In the genomic region with DNA sequence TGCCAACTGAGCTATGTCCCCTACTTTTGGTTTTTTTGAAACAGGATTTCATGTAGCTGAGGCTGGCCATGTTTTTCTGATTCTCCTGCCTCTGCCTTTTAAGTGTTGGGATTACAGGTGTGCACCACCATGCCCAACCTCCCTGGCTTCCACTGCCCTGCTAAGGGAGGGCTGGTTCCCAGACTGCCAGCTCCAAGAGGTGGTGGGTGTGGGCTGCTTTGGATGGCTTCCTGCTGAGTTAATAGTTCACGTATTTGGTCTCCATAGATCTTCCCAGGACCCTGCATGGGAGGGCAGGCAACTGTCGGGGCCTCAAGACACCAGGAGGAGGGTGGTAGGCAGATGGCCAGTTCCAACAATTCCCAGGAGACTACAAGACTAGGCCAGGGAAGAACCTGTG, we compare ENCODE assay signal across 27 mouse cellular contexts. TPM values are rescaled to one million over a fixed set of nuclear protein-coding genes. Genes with fewer than 3 reads are reported as not detected.
A peak's percentile ranks its signal among the peaks of the same experiment; 100 is the strongest.
DNase-seq lines count a peak whose midpoint lies in the region; ATAC-seq and TF ChIP-seq lines count a peak whose summit lies in the region.
"Had no signal": no experiment of that assay in that cellular context is flagged by ENCODE, and none has a peak within 500 bp of the region (broad histone marks: within the 10 kb centered on the region; RNA-seq: fewer than 3 reads in every experiment).

No protein-coding gene starts in this region.

- H3K4me3 ChIP-seq in heart, embryonic 12.5 days, result no peak overlapping the region
- H3K4me3 ChIP-seq in kidney, embryonic 15.5 days (replicated peaks), result no peak overlapping the region
- no peak overlapping the region for H3K4me3 ChIP-seq in kidney, postnatal 0 days (replicated peaks; ENCODE audit: low read depth, low read length)
- H3K4me3 ChIP-seq in midbrain, embryonic 10.5 days, result no peak overlapping the region
- H3K4me3 ChIP-seq in midbrain, embryonic 13.5 days (replicated peaks), result no peak overlapping the region
- H3K4me3 ChIP-seq: embryonic facial prominence, embryonic 13.5 days; embryonic facial prominence, embryonic 15.5 days; erythroblast, embryonic 14.5 days; forebrain, embryonic 10.5 days; forebrain, embryonic 12.5 days had no signal

- peak; percentile 78 for DNase-seq in heart, adult 11 months
- DNase-seq in kidney, adult 11 months, result no peak
- no peak for DNase-seq in kidney, postnatal 0 days (ENCODE audit: low spot score)
- DNase-seq in kidney, postnatal 25 days, result no peak
- no peak for DNase-seq in midbrain, embryonic 10.5 days (ENCODE audit: low spot score)
- DNase-seq: adrenal gland, adult 8-10 months; adrenal gland, postnatal 14 days; adrenal gland, postnatal 36 days; B cell, adult 2 months; cerebellum, adult 11-12 months; cerebellum, adult 2 months; cerebellum, adult 9-10 months; cerebellum, postnatal 10 days; cerebellum, postnatal 25 days had no signal

- no peak for ATAC-seq in heart, embryonic 12.5 days (ENCODE audit: insufficient number of reproducible peaks, low FRiP score)
- 0 out of 2 replicates have a peak, but pooled peaks have one; percentile 13 for ATAC-seq in kidney, embryonic 15.5 days (replicated peaks; ENCODE audit: low FRiP score)
- ATAC-seq in kidney, postnatal 0 days (replicated peaks; ENCODE audit: low FRiP score, low read depth), result no peak
- ATAC-seq in midbrain, embryonic 13.5 days, result no peak
- ATAC-seq: activated CD4-positive, CD25-positive, alpha-beta regulatory T cell, adult 4 months; CD4-positive, CD25-positive, alpha-beta regulatory T cell, adult 4 months; Patski had no signal

- H3K4me2 ChIP-seq in heart, embryonic 12.5 days, result no peak overlapping the region
- no peak overlapping the region for H3K4me2 ChIP-seq in kidney, embryonic 15.5 days
- H3K4me2 ChIP-seq in kidney, postnatal 0 days (ENCODE audit: low read length), result no peak overlapping the region
- H3K4me2 ChIP-seq in midbrain, embryonic 13.5 days (replicated peaks), result no peak overlapping the region
- H3K4me2 ChIP-seq: embryonic facial prominence, embryonic 13.5 days; embryonic facial prominence, embryonic 15.5 days; forebrain, embryonic 12.5 days had no signal

- peaks cover 71% of the 10 kb centered on the region for H3K27me3 ChIP-seq in heart, embryonic 12.5 days (replicated peaks)
- H3K27me3 ChIP-seq in kidney, embryonic 15.5 days, result peaks cover 7% of the 10 kb centered on the region; the same call in 1 of the 2 replicates
- H3K27me3 ChIP-seq in kidney, postnatal 0 days (ENCODE audit: insufficient read depth, low read length), result no peaks in the 10 kb centered on the region
- peaks cover 33% of the 10 kb centered on the region for H3K27me3 ChIP-seq in midbrain, embryonic 10.5 days (ENCODE audit: low read depth, poor library complexity, severe bottlenecking)
- H3K27me3 ChIP-seq in midbrain, embryonic 13.5 days, result peaks cover 26% of the 10 kb centered on the region
- H3K27me3 ChIP-seq: Patski had no signal

- WGBS in heart, embryonic 12.5 days, result 43% methylated on average over 2 of the region's 2 CpGs
- 30% methylated on average over 2 of the region's 2 CpGs for WGBS in kidney, embryonic 15.5 days
- WGBS in kidney, postnatal 0 days, result 20% methylated on average over 2 of the region's 2 CpGs
- whole genome bisulfite sequencing in midbrain, embryonic 10.5 days, result 78% methylated on average over 2 of the region's 2 CpGs
- 56% methylated on average over 2 of the region's 2 CpGs for WGBS in midbrain, embryonic 13.5 days

- peaks cover 14% of the 10 kb centered on the region for H3K4me1 ChIP-seq in heart, embryonic 12.5 days (replicated peaks)
- H3K4me1 ChIP-seq in kidney, embryonic 15.5 days, result peaks cover 69% of the 10 kb centered on the region
- peaks cover 24% of the 10 kb centered on the region for H3K4me1 ChIP-seq in kidney, postnatal 0 days (replicated peaks; ENCODE audit: insufficient read depth, low read length)
- H3K4me1 ChIP-seq in midbrain, embryonic 10.5 days, result peaks cover 58% of the 10 kb centered on the region
- peaks cover 32% of the 10 kb centered on the region for H3K4me1 ChIP-seq in midbrain, embryonic 13.5 days (replicated peaks)

- no peaks in the 10 kb centered on the region; the same call in 1 of the 2 replicates for H3K9me3 ChIP-seq in heart, embryonic 12.5 days (replicated peaks)
- no peaks in the 10 kb centered on the region for H3K9me3 ChIP-seq in kidney, embryonic 15.5 days (replicated peaks)
- H3K9me3 ChIP-seq in kidney, postnatal 0 days (replicated peaks; ENCODE audit: low read length), result no peaks in the 10 kb centered on the region
- H3K9me3 ChIP-seq in midbrain, embryonic 10.5 days (replicated peaks), result no peaks in the 10 kb centered on the region
- no peaks in the 10 kb centered on the region for H3K9me3 ChIP-seq in midbrain, embryonic 13.5 days
- H3K9me3 ChIP-seq: embryonic facial prominence, embryonic 13.5 days; embryonic facial prominence, embryonic 15.5 days; forebrain, embryonic 10.5 days had no signal

- no peaks in the 10 kb centered on the region for H3K36me3 ChIP-seq in heart, embryonic 12.5 days
- no peaks in the 10 kb centered on the region for H3K36me3 ChIP-seq in kidney, embryonic 15.5 days
- H3K36me3 ChIP-seq in kidney, postnatal 0 days (ENCODE audit: insufficient read depth, low read length), result no peaks in the 10 kb centered on the region
- H3K36me3 ChIP-seq in midbrain, embryonic 10.5 days, result no peaks in the 10 kb centered on the region
- H3K36me3 ChIP-seq in midbrain, embryonic 13.5 days, result no peaks in the 10 kb centered on the region
- H3K36me3 ChIP-seq: embryonic facial prominence, embryonic 13.5 days; embryonic facial prominence, embryonic 15.5 days; forebrain, embryonic 10.5 days; forebrain, embryonic 12.5 days; G1E had no signal

- H3K27ac ChIP-seq in heart, embryonic 12.5 days (ENCODE audit: poor library complexity, severe bottlenecking), result no peak overlapping the region
- H3K27ac ChIP-seq in kidney, embryonic 15.5 days, result peak overlapping the region; percentile 77
- H3K27ac ChIP-seq in kidney, postnatal 0 days, result 0 out of 2 replicates have a peak overlapping the region, but pooled peaks have one; percentile 31
- H3K27ac ChIP-seq in midbrain, embryonic 10.5 days (replicated peaks), result peak overlapping the region; percentile 24; the same call in 1 of the 2 replicates
- H3K27ac ChIP-seq in midbrain, embryonic 13.5 days, result no peak overlapping the region
- H3K27ac ChIP-seq: forebrain, embryonic 12.5 days had no signal

- no peak for TF ChIP-seq CTCF in kidney, postnatal 0 days (IDR thresholded peaks at IDR 0.05; ENCODE audit: low read depth)

- H3K9ac ChIP-seq in heart, embryonic 12.5 days, result no peak overlapping the region
- H3K9ac ChIP-seq in kidney, embryonic 15.5 days, result no peak overlapping the region
- H3K9ac ChIP-seq in kidney, postnatal 0 days (ENCODE audit: low read depth, low read length), result no peak overlapping the region
- no peak overlapping the region for H3K9ac ChIP-seq in midbrain, embryonic 13.5 days (replicated peaks)
- H3K9ac ChIP-seq: embryonic facial prominence, embryonic 13.5 days; embryonic facial prominence, embryonic 15.5 days; forebrain, embryonic 12.5 days had no signal

RNA-seq across cellular contexts. Expression of a gene that starts 4.6 kb away (rescaled TPM):
- polyA plus RNA-seq in heart, embryonic 12.5 days (2016; fragmentation: Nextera tagmentation; extraction: Ambion mirVana), result 2.9 and 4.3 TPM in 2 replicates
- 32.3 and 34.5 TPM in 2 replicates for polyA plus RNA-seq in kidney, embryonic 15.5 days (2015; fragmentation: Nextera tagmentation; extraction: Ambion mirVana)
- polyA plus RNA-seq in kidney, postnatal 0 days (2015; fragmentation: Nextera tagmentation; extraction: Ambion mirVana), result 28.8 and 33.4 TPM in 2 replicates
- 43.7 and 50.8 TPM in 2 replicates for polyA plus RNA-seq in midbrain, embryonic 10.5 days (2016; fragmentation: Nextera tagmentation; extraction: Ambion mirVana)
- 25.0 and 25.7 TPM in 2 replicates for polyA plus RNA-seq in midbrain, embryonic 13.5 days (2015; fragmentation: Nextera tagmentation; extraction: Ambion mirVana)

RNA-seq across cellular contexts. Expression of a gene that starts 37.7 kb away (rescaled TPM):
- polyA plus RNA-seq in heart, embryonic 12.5 days (2016; fragmentation: Nextera tagmentation; extraction: Ambion mirVana), result 0.31 TPM in 1 of 2 replicates, not detected in the other
- 0.45 TPM in 1 of 2 replicates, not detected in the other for polyA plus RNA-seq in kidney, embryonic 15.5 days (2015; fragmentation: Nextera tagmentation; extraction: Ambion mirVana)
- not detected in 2 replicates for polyA plus RNA-seq in kidney, postnatal 0 days (2015; fragmentation: Nextera tagmentation; extraction: Ambion mirVana)
- 0.62 and 0.63 TPM in 2 replicates for polyA plus RNA-seq in midbrain, embryonic 10.5 days (2016; fragmentation: Nextera tagmentation; extraction: Ambion mirVana)
- polyA plus RNA-seq in midbrain, embryonic 13.5 days (2015; fragmentation: Nextera tagmentation; extraction: Ambion mirVana), result not detected in 2 replicates
- polyA plus RNA-seq: embryonic facial prominence, embryonic 13.5 days; embryonic facial prominence, embryonic 15.5 days; forebrain, embryonic 10.5 days; forebrain, embryonic 12.5 days; forebrain, embryonic 14.5 days; G1E had no signal

RNA-seq across cellular contexts. Expression of a gene that starts 46.3 kb away (rescaled TPM):
- polyA plus RNA-seq in heart, embryonic 12.5 days (2016; fragmentation: Nextera tagmentation; extraction: Ambion mirVana), result 36.3 and 38.0 TPM in 2 replicates
- polyA plus RNA-seq in kidney, embryonic 15.5 days (2015; fragmentation: Nextera tagmentation; extraction: Ambion mirVana), result 32.3 and 39.9 TPM in 2 replicates
- 21.7 and 25.3 TPM in 2 replicates for polyA plus RNA-seq in kidney, postnatal 0 days (2015; fragmentation: Nextera tagmentation; extraction: Ambion mirVana)
- polyA plus RNA-seq in midbrain, embryonic 10.5 days (2016; fragmentation: Nextera tagmentation; extraction: Ambion mirVana), result 28.6 and 36.2 TPM in 2 replicates
- 53.6 and 76.6 TPM in 2 replicates for polyA plus RNA-seq in midbrain, embryonic 13.5 days (2015; fragmentation: Nextera tagmentation; extraction: Ambion mirVana)

Comparison
In these comparisons a context has a peak if more than half of its experiments do, and no peak if none do; other contexts are left out.
1. H3K27ac ChIP-seq: peak in kidney, embryonic 15.5 days (single experiment), kidney, postnatal 0 days (single experiment) and midbrain, embryonic 10.5 days (single experiment); none in heart, embryonic 12.5 days (single experiment) and midbrain, embryonic 13.5 days (single experiment).